Comparison of ENCODE assay signal across 8 mouse cellular contexts in the genomic region with DNA sequence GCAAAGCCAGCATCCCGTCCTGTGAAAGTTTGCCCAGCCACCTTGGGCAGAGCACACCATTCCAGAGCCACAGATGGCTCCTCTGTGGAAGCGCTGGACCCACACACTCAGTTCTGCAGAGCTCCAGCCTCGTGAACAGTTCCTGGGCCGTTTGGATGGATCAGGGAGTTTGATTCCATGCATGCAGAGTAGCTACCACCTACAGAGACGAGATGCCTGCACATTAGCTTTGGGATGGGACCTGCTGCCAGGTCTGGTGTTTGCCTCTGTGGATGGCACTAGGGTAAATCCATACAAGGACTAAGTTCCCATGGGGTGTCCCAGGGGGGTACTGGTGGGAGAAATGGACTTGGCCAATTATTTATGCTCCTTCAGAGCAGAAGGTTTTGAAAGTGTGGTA.
DNase-seq lines count a peak whose midpoint lies in the region; ATAC-seq and TF ChIP-seq lines count a peak whose summit lies in the region.

No protein-coding gene starts in this region.

- H3K27me3 ChIP-seq in heart, embryonic 13.5 days (replicated peaks) = no peaks in the 10 kb centered on the region
- H3K27me3 ChIP-seq in heart, postnatal 0 days (ENCODE audit: control insufficient read depth, insufficient read depth, low read length) = no peaks in the 10 kb centered on the region
- 0 out of 2 replicates have a peak, but pooled peaks cover 3% of the 10 kb centered on the region for H3K27me3 ChIP-seq in liver, embryonic 13.5 days

- no peak for TF ChIP-seq EP300 in heart, postnatal 0 days (IDR thresholded peaks at IDR 0.05; ENCODE audit: low read depth)

- no peak for ATAC-seq in heart, embryonic 13.5 days (ENCODE audit: extremely low read depth, insufficient number of reproducible peaks, low FRiP score, low TSS enrichment)
- no peak for ATAC-seq in heart, postnatal 0 days (ENCODE audit: insufficient read depth, low read depth)
- ATAC-seq in liver, embryonic 13.5 days (ENCODE audit: low read depth) = no peak

- peak overlapping the region; percentile 78 for H3K9ac ChIP-seq in heart, embryonic 13.5 days
- peak overlapping the region; percentile 75; the same call in 1 of the 2 replicates for H3K9ac ChIP-seq in heart, postnatal 0 days (replicated peaks; ENCODE audit: low read depth, low read length)
- peak overlapping the region; percentile 65; the same call in 1 of the 2 replicates for H3K9ac ChIP-seq in liver, embryonic 13.5 days

- H3K9me3 ChIP-seq in heart, embryonic 13.5 days = no peaks in the 10 kb centered on the region
- no peaks in the 10 kb centered on the region for H3K9me3 ChIP-seq in heart, postnatal 0 days (replicated peaks; ENCODE audit: control insufficient read depth, low read length)
- H3K9me3 ChIP-seq in liver, embryonic 13.5 days (replicated peaks) = no peaks in the 10 kb centered on the region

- H3K4me2 ChIP-seq in heart, embryonic 13.5 days = peak overlapping the region; percentile 65
- H3K4me2 ChIP-seq in heart, postnatal 0 days (ENCODE audit: low read depth, low read length) = peak overlapping the region; percentile 80
- peak overlapping the region; percentile 68 for H3K4me2 ChIP-seq in liver, embryonic 13.5 days

- DNase-seq in heart, postnatal 10 days = no peak
- DNase-seq in heart, postnatal 0 days (ENCODE audit: low spot score) = no peak
- no peak for DNase-seq in liver, embryonic 13.5 days
- no peak for DNase-seq in spleen, postnatal 4 days (ENCODE audit: low spot score in 2 of 2)
- no peak for DNase-seq in urinary bladder, adult 2 months (ENCODE audit: low spot score)
- no peak for DNase-seq in right cerebral cortex, postnatal 10 days (ENCODE audit: low spot score in 2 of 2)

- no peak for TF ChIP-seq POLR2A in cortical plate, adult 2 months (IDR thresholded peaks at IDR 0.05; ENCODE audit: extremely low read depth, insufficient read depth, low read length)

- H3K4me1 ChIP-seq in heart, embryonic 13.5 days = peaks cover 55% of the 10 kb centered on the region
- H3K4me1 ChIP-seq in cortical plate, adult 2 months (ENCODE audit: control insufficient read depth, insufficient read depth, low read length) = peaks cover 11% of the 10 kb centered on the region
- peaks cover 41% of the 10 kb centered on the region for H3K4me1 ChIP-seq in heart, postnatal 0 days (ENCODE audit: control insufficient read depth, insufficient read depth)
- peaks cover 52% of the 10 kb centered on the region for H3K4me1 ChIP-seq in liver, embryonic 13.5 days (replicated peaks)

- no peak for TF ChIP-seq CTCF in cortical plate, adult 2 months (IDR thresholded peaks at IDR 0.05; ENCODE audit: extremely low read depth, insufficient read depth, low read length)
- TF ChIP-seq CTCF in heart, postnatal 0 days (IDR thresholded peaks at IDR 0.05; ENCODE audit: low read depth) = no peak

- H3K4me3 ChIP-seq in heart, embryonic 13.5 days = no peak overlapping the region
- no peak overlapping the region for H3K4me3 ChIP-seq in cortical plate, adult 2 months (ENCODE audit: insufficient read depth, low read length)
- H3K4me3 ChIP-seq in heart, postnatal 0 days (ENCODE audit: low read depth, low read length) = peak overlapping the region; percentile 52; the same call in 1 of the 2 replicates
- peak overlapping the region; percentile 46; the same call in 1 of the 2 replicates for H3K4me3 ChIP-seq in liver, embryonic 13.5 days (replicated peaks)

- intact Hi-C loops in heart, postnatal 10 days (cut with DNase I) = loop anchor here (5.0 kb wide), 1 partner anchor 41 kb away; no protein-coding TSS in a partner anchor

- H3K36me3 ChIP-seq in heart, embryonic 13.5 days = peaks cover 4% of the 10 kb centered on the region
- H3K36me3 ChIP-seq in heart, postnatal 0 days (replicated peaks; ENCODE audit: control insufficient read depth, insufficient read depth, low read length) = no peaks in the 10 kb centered on the region; the same call in 1 of the 2 replicates
- H3K36me3 ChIP-seq in liver, embryonic 13.5 days = no peaks in the 10 kb centered on the region; the same call in 1 of the 2 replicates

- peak overlapping the region; percentile 90 for H3K27ac ChIP-seq in heart, embryonic 13.5 days (replicated peaks)
- peak overlapping the region; percentile 54; the same call in 1 of the 2 replicates for H3K27ac ChIP-seq in cortical plate, adult 2 months (ENCODE audit: insufficient read depth, low read length)
- H3K27ac ChIP-seq in heart, postnatal 0 days (ENCODE audit: low read depth) = peak overlapping the region; percentile 96
- peak overlapping the region; percentile 79 for H3K27ac ChIP-seq in liver, embryonic 13.5 days

- 63% methylated on average over 5 of the region's 5 CpGs for WGBS in heart, embryonic 13.5 days
- 57% methylated on average over 5 of the region's 5 CpGs for WGBS in heart, postnatal 0 days
- WGBS in liver, embryonic 13.5 days (ENCODE audit: insufficient replicate concordance) = 50% methylated on average over 5 of the region's 5 CpGs

Comparison
In these comparisons a context has a peak if more than half of its experiments do, and no peak if none do; other contexts are left out.
1. H3K4me3 ChIP-seq: peak in heart, postnatal 0 days (single experiment) and liver, embryonic 13.5 days (single experiment); none in heart, embryonic 13.5 days (single experiment) and cortical plate, adult 2 months (single experiment).
2. Peak in every context shown above with its lines, with median percentiles within 50 percentile points of each other: H3K27ac ChIP-seq, H3K4me2 ChIP-seq and H3K9ac ChIP-seq.